Mouse (Mus musculus) G1E (cell line): ENCODE measurements at regions not wholly inside any gene's neighbourhood (a gene's known extent, or its start where the extent isn't known, plus 50 kb on each side); places are given as distances from the start of the nearest gene placed in this dataset.

Source experiments
- ATAC-seq: 2 replicates; pipeline ENCODE4 v1.8.0; 2016; ENCODE audit warnings: mild to moderate bottlenecking; ENCODE audit not compliant: insufficient number of reproducible peaks, poor library complexity, low FRiP score, severe bottlenecking; ENCODE audit errors: extremely low read depth
- DNase-seq: peaks from one replicate; pipeline ENCODE4 v3.0.0; 2012; ENCODE audit warnings: low spot score
- H3K27me3 ChIP-seq: 2 replicates; pipeline ENCODE4 v1.6.1; 2012; ENCODE audit warnings: mild to moderate bottlenecking, low read length, inconsistent platforms; ENCODE audit not compliant: insufficient read depth
- H3K36me3 ChIP-seq: replicated peaks from 2 replicates; pipeline ENCODE3; 2012; ENCODE audit warnings: mild to moderate bottlenecking, inconsistent platforms
- H3K4me1 ChIP-seq: 2 replicates; pipeline ENCODE4 v1.6.1; 2012; ENCODE audit warnings: low read depth, low read length, inconsistent platforms, mixed read lengths; ENCODE audit not compliant: insufficient read depth
- H3K4me3 ChIP-seq: 2 replicates; pipeline ENCODE4 v1.5.1; 2012; ENCODE audit warnings: low read depth, mild to moderate bottlenecking, inconsistent platforms, low read length, moderate library complexity, mixed read lengths
- H3K9me3 ChIP-seq: replicated peaks from 2 replicates; pipeline ENCODE4 v1.6.1; 2012; ENCODE audit warnings: inconsistent platforms
- CTCF ChIP-seq: IDR thresholded peaks from 2 replicates; pipeline ENCODE4 v1.5.1; 2012; ENCODE audit warnings: low read depth, low read length, inconsistent platforms, mixed read lengths
- GATA1 ChIP-seq: IDR thresholded peaks from 2 replicates; pipeline ENCODE4 v1.6.1; 2012; ENCODE audit warnings: borderline replicate concordance, low read length, inconsistent platforms, mixed read lengths
- GATA2 ChIP-seq: IDR thresholded peaks from 2 replicates; pipeline ENCODE4 v1.6.1; 2012; ENCODE audit warnings: low read depth, low read length, inconsistent platforms, borderline replicate concordance
- POLR2AphosphoS5 ChIP-seq: IDR thresholded peaks from 2 replicates; pipeline ENCODE4 v1.6.1; 2012; ENCODE audit warnings: low read depth, low read length, inconsistent platforms; ENCODE audit not compliant: insufficient replicate concordance
- TAL1 ChIP-seq: conservative IDR thresholded peaks from 2 replicates; pipeline ENCODE4 v1.6.1; 2012; ENCODE audit warnings: low read depth, low read length, inconsistent platforms, mixed read lengths

GRCm38 (mm10) chr8:126754361-126754809 is 160.6 kb upstream of the Irf2bp2 start:
- TF ChIP-seq TAL1: no peak
- no peak for TF ChIP-seq POLR2AphosphoS5
- no peak for TF ChIP-seq CTCF
- no peak for TF ChIP-seq GATA1
- TF ChIP-seq GATA2: no peak
- DNase-seq (no peak), ATAC-seq (no peak)
- H3K4me1 ChIP-seq: peaks cover 50% of the 10 kb centered on the region
- H3K9me3 ChIP-seq: no peaks in the 10 kb centered on the region
- 0 out of 2 replicates have a peak, but pooled peaks cover 4% of the 10 kb centered on the region for H3K27me3 ChIP-seq
- H3K36me3 ChIP-seq: no peaks in the 10 kb centered on the region
- H3K4me3 ChIP-seq: no peak overlapping the region

GRCm38 (mm10) chr8:126753059-126753855 is 159.5 kb upstream of the Irf2bp2 start:
- no peaks in the 10 kb centered on the region for H3K36me3 ChIP-seq
- TF ChIP-seq CTCF: no peak
- no peak for TF ChIP-seq GATA2
- 0 out of 2 replicates have a peak, but pooled peaks cover 4% of the 10 kb centered on the region for H3K27me3 ChIP-seq
- ATAC-seq (no peak), DNase-seq (no peak)
- H3K4me3 ChIP-seq: no peak overlapping the region
- H3K4me1 ChIP-seq: peaks cover 41% of the 10 kb centered on the region
- H3K9me3 ChIP-seq: no peaks in the 10 kb centered on the region

GRCm38 (mm10) chr8:126751416-126752140 is 157.8 kb upstream of the Irf2bp2 start:
- no peak overlapping the region for H3K4me3 ChIP-seq
- TF ChIP-seq CTCF: no peak
- H3K4me1 ChIP-seq: peaks cover 38% of the 10 kb centered on the region
- H3K9me3 ChIP-seq: no peaks in the 10 kb centered on the region
- DNase-seq (no peak), ATAC-seq (no peak)
- H3K27me3 ChIP-seq: 0 out of 2 replicates have a peak, but pooled peaks cover 4% of the 10 kb centered on the region
- no peaks in the 10 kb centered on the region for H3K36me3 ChIP-seq

GRCm38 (mm10) chr8:126745992-126746775 is 152.4 kb upstream of the Irf2bp2 start:
- Histone ChIP-seq H3K27me3 (peaks cover 45% of the 10 kb centered on the region), H3K4me3 (no peak overlapping the region), H3K4me1 (peaks cover 16% of the 10 kb centered on the region), H3K9me3 (no peaks in the 10 kb centered on the region), H3K36me3 (no peaks in the 10 kb centered on the region)
- no peak for ATAC-seq
- TF ChIP-seq GATA2 (no peak), TAL1 (no peak), GATA1 (no peak), CTCF (no peak)
- no peak for DNase-seq

- ATAC-seq (no peak), DNase-seq (no peak)
- Histone ChIP-seq H3K9me3 (no peaks in the 10 kb centered on the region), H3K4me3 (no peak overlapping the region), H3K27me3 (peaks cover 53% of the 10 kb centered on the region), H3K36me3 (no peaks in the 10 kb centered on the region), H3K4me1 (peaks cover 10% of the 10 kb centered on the region)
- TF ChIP-seq GATA2: no peak
- no peak for TF ChIP-seq POLR2AphosphoS5
- TF ChIP-seq CTCF: no peak
- no peak for TF ChIP-seq GATA1
- no peak for TF ChIP-seq TAL1
Observed at GRCm38 (mm10) chr8:126744747-126745382, 151.1 kb upstream of the Irf2bp2 start.

- Histone ChIP-seq H3K4me3 (no peak overlapping the region), H3K4me1 (peaks cover 10% of the 10 kb centered on the region), H3K36me3 (no peaks in the 10 kb centered on the region), H3K27me3 (peaks cover 57% of the 10 kb centered on the region), H3K9me3 (no peaks in the 10 kb centered on the region)
- TF ChIP-seq GATA1 (no peak), TAL1 (no peak), CTCF (no peak), GATA2 (no peak), POLR2AphosphoS5 (no peak)
- DNase-seq: no peak
- no peak for ATAC-seq
Observed at GRCm38 (mm10) chr8:126743296-126743695, 149.5 kb upstream of the Irf2bp2 start.
